Mouse (Mus musculus): ENCODE results near the gene Ptprn2.

The Ptprn2 gene

GRCm38 (mm10) chr12:116989144-116989543, 503.6 kb downstream of the Ptprn2 start:
- DNase-seq (ENCODE audit: low spot score) = no peak

DNA sequence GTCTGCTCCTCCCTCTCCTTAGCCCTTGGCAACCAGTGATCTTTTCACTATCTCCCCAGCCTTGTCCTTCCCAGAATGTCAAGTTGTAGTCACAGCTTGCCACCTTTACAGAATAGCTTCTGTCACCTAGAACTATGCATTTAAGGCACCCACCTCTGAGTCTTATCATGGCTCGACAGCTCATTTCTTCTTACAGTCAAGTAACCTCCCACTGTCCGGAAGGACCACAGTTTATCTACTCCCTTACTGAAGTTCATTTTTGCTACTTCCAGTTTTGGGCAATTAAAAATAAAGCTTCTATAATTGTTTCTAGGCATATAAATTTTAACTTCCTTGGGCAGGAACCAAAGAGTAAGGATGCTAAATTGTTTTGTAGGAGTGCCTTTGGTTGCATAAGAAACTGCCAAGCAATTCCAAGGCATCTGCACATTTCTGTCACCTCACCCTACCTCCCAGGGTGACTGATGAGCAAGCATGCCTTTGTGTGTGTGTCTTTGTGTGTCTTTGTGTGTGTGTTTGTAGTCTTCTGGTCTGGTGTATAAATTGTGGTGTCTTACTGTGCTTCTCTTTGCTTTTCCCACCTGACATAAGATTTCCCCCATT, 516.1 kb downstream of the Ptprn2 start:
- no peak for DNase-seq (ENCODE audit: low spot score)

- no peak for DNase-seq (ENCODE audit: low spot score)
Measured at GRCm38 (mm10) chr12:117016753-117017595, 531.5 kb downstream of the Ptprn2 start.

DNA sequence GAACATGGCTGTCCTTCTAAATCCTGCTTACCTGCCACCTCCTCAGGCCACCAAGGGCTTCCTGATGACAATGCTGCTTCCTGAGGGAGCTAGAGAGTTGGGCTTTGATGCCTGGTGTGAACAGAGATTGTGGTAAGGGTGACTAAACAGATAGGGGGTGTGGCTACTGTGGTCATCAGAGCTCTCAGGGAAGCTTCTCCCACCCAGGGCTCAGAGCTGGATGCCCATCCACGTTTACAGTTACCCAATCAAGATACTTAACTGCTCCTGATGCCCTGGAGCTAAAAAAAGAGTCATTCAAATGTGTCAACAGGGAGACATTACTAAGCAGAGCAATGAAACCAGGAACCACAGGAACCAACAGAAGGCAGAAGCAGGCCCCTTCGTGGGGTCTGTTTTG, 532.4 kb downstream of the Ptprn2 start:
- DNase-seq (ENCODE audit: low spot score) = no peak

DNA sequence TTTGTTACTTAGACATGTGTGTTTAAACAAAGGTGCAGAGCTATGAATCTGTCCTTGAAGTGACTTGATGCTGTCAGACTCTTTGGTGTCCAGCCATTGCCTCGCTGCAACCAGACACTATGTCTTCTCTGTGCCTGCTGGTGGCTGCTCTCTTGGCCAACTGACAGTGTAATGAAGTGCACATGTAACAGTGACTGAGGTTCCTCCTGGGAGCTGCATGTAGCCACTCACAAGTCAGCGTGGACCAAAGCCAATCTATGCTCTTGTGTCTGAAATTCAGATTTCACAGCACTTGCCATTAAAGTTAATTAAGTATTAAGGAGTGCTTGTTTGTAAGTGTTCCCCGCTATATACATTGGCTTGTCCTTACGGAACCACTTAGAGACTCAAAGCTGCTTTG, 537.7 kb downstream of the Ptprn2 start:
- DNase-seq (ENCODE audit: low spot score) = no peak

GRCm38 (mm10) chr12:117024916-117025315, 539.4 kb downstream of the Ptprn2 start:
- DNase-seq (ENCODE audit: low spot score) = peak; percentile 50

DNA sequence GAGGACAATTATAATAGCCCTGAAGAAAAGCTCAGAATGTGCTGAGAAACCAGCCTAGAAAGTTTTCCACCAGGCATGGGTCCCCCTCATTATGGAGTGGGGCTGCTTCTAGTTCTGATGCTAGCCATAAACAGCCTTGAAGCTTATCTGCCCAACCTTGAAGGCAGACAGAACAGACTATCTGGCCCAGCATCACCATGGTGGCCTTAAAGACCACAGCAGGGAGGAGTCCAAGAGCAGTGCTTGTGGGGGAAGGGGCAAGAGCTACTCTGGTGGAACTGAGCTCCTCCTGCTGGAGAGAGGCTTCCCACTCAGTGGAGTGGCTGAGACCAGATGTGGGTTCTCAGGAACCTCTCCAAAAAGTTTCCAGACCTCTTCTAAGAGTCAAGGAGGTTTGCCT, 540.2 kb downstream of the Ptprn2 start:
- peak; percentile 70 for DNase-seq (ENCODE audit: low spot score)

GRCm38 (mm10) chr12:117027351-117027750, 541.8 kb downstream of the Ptprn2 start:
- DNase-seq (ENCODE audit: low spot score) = peak; percentile 6

GRCm38 (mm10) chr12:117028333-117028961, 542.9 kb downstream of the Ptprn2 start:
- no peak for DNase-seq (ENCODE audit: low spot score)

DNA sequence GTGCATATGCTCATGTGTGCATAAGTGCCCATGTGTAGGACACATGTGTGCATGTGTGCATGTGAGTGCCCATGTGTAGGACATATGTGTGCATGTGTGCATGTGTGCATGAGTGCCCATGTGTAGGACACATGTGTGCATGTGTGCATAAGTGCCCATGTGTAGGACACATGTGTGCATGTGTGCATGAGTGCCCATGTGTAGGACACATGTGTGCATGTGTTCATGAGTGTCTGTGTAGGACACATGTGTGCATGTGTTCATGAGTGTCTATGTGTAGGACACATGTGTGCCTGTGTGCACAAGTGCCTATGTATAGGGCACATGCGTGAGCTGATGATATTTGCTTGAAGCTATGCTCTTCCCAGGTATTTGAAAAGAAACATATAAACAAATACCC, 547.7 kb downstream of the Ptprn2 start:
- DNase-seq (ENCODE audit: low spot score) = no peak

- no peak for DNase-seq (ENCODE audit: low spot score)
Measured at GRCm38 (mm10) chr12:117034506-117034905, 549.0 kb downstream of the Ptprn2 start.

DNA sequence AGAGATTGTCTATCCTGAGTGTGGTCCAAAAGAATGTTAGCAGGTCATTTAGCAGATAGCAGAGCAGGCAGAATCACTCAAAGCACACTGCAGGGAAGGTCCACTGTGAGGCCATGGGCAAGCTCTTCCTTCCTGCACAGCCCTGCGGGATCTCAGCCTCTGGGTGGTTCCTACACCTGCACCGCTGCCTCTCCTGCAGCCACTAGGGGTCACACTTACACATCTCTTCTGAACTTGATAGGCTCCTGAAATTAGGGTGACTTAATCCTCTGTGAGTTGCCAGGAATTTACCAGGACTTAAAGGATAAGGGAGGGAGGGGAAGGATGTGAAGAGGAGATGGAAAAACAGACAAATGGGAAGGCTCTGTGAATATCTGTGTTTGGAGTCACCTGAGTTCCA, 549.7 kb downstream of the Ptprn2 start:
- DNase-seq (ENCODE audit: low spot score) = peak; percentile 24

GRCm38 (mm10) chr12:117039411-117039810, 553.9 kb downstream of the Ptprn2 start:
- DNase-seq (ENCODE audit: low spot score) = no peak

- DNase-seq (ENCODE audit: low spot score) = no peak
Measured at GRCm38 (mm10) chr12:117041409-117041808, 555.9 kb downstream of the Ptprn2 start.

DNA sequence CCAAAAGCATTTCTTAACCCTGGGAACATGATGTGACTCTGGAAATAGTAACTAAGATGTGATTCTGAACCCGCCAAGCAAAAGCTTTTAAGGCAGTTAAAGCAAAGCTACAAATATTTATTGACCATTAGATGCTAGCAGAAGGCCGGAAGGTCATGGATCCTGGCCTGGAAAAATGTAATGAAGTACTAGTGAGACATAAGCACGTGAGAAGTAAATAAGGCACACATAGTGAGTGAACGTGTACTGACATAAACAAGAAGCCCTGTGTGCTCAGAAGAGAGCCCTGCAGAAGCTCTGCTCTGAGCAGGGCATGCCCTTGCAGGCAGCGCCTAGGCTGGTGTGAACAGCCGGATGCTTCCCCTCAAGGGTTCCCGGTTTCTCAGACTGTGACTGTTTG, 557.2 kb downstream of the Ptprn2 start:
- DNase-seq (ENCODE audit: low spot score) = no peak

GRCm38 (mm10) chr12:117047384-117048251, 562.1 kb downstream of the Ptprn2 start:
- DNase-seq (ENCODE audit: low spot score) = no peak

DNA sequence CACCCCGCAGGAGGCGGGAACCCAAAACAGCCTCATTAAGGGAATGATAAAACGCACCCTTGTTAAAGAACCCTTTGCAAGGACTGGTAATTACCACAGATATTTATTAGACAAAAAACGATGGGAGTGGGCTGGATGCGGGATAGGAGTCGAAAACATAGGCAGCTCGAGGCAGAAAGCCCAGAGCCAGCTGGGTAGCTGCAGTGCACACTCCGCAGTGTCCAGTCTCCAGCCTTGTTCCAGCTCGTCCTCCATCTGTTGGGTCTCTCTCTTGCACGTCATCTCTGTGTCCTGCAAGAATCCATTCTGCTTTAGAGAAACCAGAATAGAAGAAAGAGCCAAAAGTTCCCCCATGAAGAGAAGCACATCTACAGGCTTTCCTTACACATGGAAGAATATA, 564.3 kb downstream of the Ptprn2 start:
- no peak for DNase-seq (ENCODE audit: low spot score)

GRCm38 (mm10) chr12:117053223-117053850, 567.8 kb downstream of the Ptprn2 start:
- DNase-seq (ENCODE audit: low spot score) = no peak

- DNase-seq (ENCODE audit: low spot score) = no peak
Measured at GRCm38 (mm10) chr12:117053851-117054769, 568.6 kb downstream of the Ptprn2 start.

DNA sequence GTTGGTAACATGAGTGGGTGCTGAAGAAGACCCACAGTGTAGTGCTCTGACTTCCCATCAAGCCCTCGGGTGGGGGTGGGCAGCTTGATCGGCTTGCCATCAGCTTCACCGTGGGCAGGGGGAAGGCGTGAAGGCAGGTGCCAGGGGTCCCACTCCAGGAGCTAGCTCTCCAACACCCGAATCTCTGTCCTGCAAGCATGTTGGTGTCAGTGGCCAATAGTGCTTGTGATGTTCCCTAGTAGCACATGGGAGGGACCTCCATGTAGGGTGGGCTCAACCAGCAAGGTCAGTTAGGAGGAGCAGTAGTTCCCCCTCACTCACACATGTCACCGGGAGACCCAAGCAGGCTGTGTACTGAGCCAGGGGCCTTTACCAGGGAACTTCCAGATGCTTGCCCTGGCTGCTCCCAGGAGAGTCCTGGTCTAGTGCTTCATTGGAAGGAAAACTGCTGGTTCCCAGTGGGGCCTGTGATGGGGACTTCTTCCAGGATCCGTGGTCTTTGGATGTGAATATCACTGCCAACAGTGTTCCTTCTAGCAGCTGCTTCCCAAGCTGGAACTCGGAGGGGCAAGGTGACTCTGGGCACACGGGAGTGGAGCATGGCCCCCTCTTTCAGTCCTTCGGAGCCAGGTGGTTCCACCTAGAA, 569.5 kb downstream of the Ptprn2 start:
- no peak for DNase-seq (ENCODE audit: low spot score)
